Mouse (Mus musculus): ENCODE results near the gene Zer1. TPM values are rescaled to one million over a fixed set of nuclear protein-coding genes. Genes with fewer than 3 reads are reported as not detected.

Gene Zer1
- polyA plus RNA-seq, 1 experiment from 2014 or later, result 16.0 TPM

GRCm38 (mm10) chr2:30087310-30087709 lies 37.1 kb downstream of the Zer1 start:
- Histone ChIP-seq H3K4me1 (replicated peaks; ENCODE audit: control insufficient read depth, insufficient read depth, low read length) (0 out of 2 replicates have a peak, but pooled peaks cover 7% of the 10 kb centered on the region), H3K36me3 (replicated peaks; ENCODE audit: control insufficient read depth, insufficient read depth) (peaks cover 4% of the 10 kb centered on the region; the same call in 1 of the 2 replicates), H3K4me2 (replicated peaks) (no peak overlapping the region), H3K4me3 (replicated peaks; ENCODE audit: low read length) (no peak overlapping the region), H3K9me3 (ENCODE audit: control insufficient read depth, low read length) (no peaks in the 10 kb centered on the region), H3K27me3 (ENCODE audit: control insufficient read depth, insufficient read depth, low read length) (no peaks in the 10 kb centered on the region), H3K27ac (no peak overlapping the region), H3K9ac (no peak overlapping the region)
- DNase-seq (ENCODE audit: low spot score) (no peak), ATAC-seq (ENCODE audit: low FRiP score) (no peak)
- WGBS, result 94% methylated on average over 4 of the region's 4 CpGs

DNA sequence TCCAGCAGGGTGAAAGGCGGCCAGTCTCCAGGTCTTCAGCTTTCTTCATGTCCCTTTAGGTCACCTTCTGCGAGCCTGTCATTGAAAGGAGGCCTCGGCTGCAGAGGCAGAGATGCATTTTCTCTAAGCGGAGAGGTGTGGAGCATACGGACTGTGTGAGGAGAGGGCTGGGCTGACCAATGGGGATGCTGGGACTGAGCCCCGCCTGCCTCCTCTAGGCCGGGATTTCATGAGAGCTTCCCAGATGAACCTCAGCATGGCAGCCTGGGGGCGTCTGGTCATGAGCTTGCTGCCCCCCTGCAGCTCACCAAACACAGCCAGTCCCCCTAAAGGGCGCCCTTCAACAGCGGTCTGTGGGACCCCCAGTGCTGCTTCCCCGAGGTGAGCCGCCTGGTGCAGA lies 39.8 kb downstream of the Zer1 start:
- Histone ChIP-seq H3K36me3 (replicated peaks; ENCODE audit: control insufficient read depth, insufficient read depth) (no peaks in the 10 kb centered on the region), H3K9me3 (ENCODE audit: control insufficient read depth, low read length) (no peaks in the 10 kb centered on the region), H3K27me3 (ENCODE audit: control insufficient read depth, insufficient read depth, low read length) (no peaks in the 10 kb centered on the region), H3K4me1 (replicated peaks; ENCODE audit: control insufficient read depth, insufficient read depth, low read length) (0 out of 2 replicates have a peak, but pooled peaks cover 7% of the 10 kb centered on the region), H3K4me2 (replicated peaks) (peak overlapping the region; percentile 42), H3K4me3 (replicated peaks; ENCODE audit: low read length) (peak overlapping the region; percentile 11), H3K27ac (no peak overlapping the region), H3K9ac (no peak overlapping the region)
- ATAC-seq (ENCODE audit: low FRiP score), result no peak
- no peak for DNase-seq (ENCODE audit: low spot score)
- 10% methylated on average over 12 of the region's 12 CpGs for WGBS

DNA sequence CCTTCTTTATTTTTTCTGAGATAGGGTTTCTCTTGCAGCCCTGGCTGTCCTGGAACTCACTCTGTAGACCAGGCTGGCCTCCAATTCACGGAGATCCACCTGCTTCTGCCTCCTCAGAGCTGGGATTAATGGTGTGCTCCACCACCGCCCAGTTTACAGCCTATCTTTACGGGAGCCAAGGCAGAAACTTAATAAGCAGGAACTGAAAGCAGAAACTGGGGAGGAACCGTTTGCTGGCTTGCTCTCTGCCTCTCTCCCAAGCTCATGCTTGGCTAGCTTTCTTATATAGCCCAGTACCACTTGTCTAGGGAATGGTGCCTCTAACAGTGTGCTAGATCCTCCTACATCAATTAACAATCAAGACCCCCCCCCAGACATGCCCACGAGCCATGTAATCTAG lies 40.3 kb downstream of the Zer1 start:
- Histone ChIP-seq H3K4me1 (replicated peaks; ENCODE audit: control insufficient read depth, insufficient read depth, low read length) (0 out of 2 replicates have a peak, but pooled peaks cover 7% of the 10 kb centered on the region), H3K9ac (no peak overlapping the region), H3K27me3 (ENCODE audit: control insufficient read depth, insufficient read depth, low read length) (no peaks in the 10 kb centered on the region), H3K4me3 (replicated peaks; ENCODE audit: low read length) (no peak overlapping the region), H3K4me2 (replicated peaks) (peak overlapping the region; percentile 42; the same call in 1 of the 2 replicates), H3K27ac (no peak overlapping the region), H3K36me3 (replicated peaks; ENCODE audit: control insufficient read depth, insufficient read depth) (no peaks in the 10 kb centered on the region), H3K9me3 (ENCODE audit: control insufficient read depth, low read length) (no peaks in the 10 kb centered on the region)
- ATAC-seq (ENCODE audit: low FRiP score) (no peak), DNase-seq (ENCODE audit: low spot score) (no peak)
- WGBS, result 48% methylated on average over 5 of the region's 5 CpGs

- no peak overlapping the region for H3K27ac ChIP-seq
- no peak overlapping the region for H3K9ac ChIP-seq
- DNase-seq (ENCODE audit: low spot score) (no peak), ATAC-seq (ENCODE audit: low FRiP score) (no peak)
- H3K4me1 ChIP-seq (replicated peaks; ENCODE audit: control insufficient read depth, insufficient read depth, low read length), result peaks cover 10% of the 10 kb centered on the region; the same call in 1 of the 2 replicates
- no peaks in the 10 kb centered on the region for H3K27me3 ChIP-seq (ENCODE audit: control insufficient read depth, insufficient read depth, low read length)
- no peak overlapping the region for H3K4me3 ChIP-seq (replicated peaks; ENCODE audit: low read length)
- 92% methylated on average over 15 of the region's 15 CpGs for WGBS
- H3K9me3 ChIP-seq (ENCODE audit: control insufficient read depth, low read length), result no peaks in the 10 kb centered on the region
- H3K36me3 ChIP-seq (replicated peaks; ENCODE audit: control insufficient read depth, insufficient read depth), result no peaks in the 10 kb centered on the region
- no peak overlapping the region for H3K4me2 ChIP-seq (replicated peaks)
Observed at GRCm38 (mm10) chr2:30080181-30080800, 44.1 kb downstream of the Zer1 start.

GRCm38 (mm10) chr2:30078760-30079159 lies 45.6 kb downstream of the Zer1 start:
- H3K9ac ChIP-seq, result no peak overlapping the region

GRCm38 (mm10) chr2:30078349-30078712 lies 46.1 kb downstream of the Zer1 start:
- Histone ChIP-seq H3K27me3 (ENCODE audit: control insufficient read depth, insufficient read depth, low read length) (no peaks in the 10 kb centered on the region), H3K9ac (no peak overlapping the region), H3K4me3 (replicated peaks; ENCODE audit: low read length) (no peak overlapping the region), H3K9me3 (ENCODE audit: control insufficient read depth, low read length) (no peaks in the 10 kb centered on the region), H3K27ac (no peak overlapping the region), H3K36me3 (replicated peaks; ENCODE audit: control insufficient read depth, insufficient read depth) (0 out of 2 replicates have a peak, but pooled peaks cover 3% of the 10 kb centered on the region), H3K4me2 (replicated peaks) (0 out of 2 replicates have a peak overlapping the region, but pooled peaks have one; percentile 13), H3K4me1 (replicated peaks; ENCODE audit: control insufficient read depth, insufficient read depth, low read length) (peaks cover 3% of the 10 kb centered on the region; the same call in 1 of the 2 replicates)
- DNase-seq (ENCODE audit: low spot score), result no peak
- ATAC-seq (ENCODE audit: low FRiP score), result no peak
- WGBS, result 37% methylated on average over 10 of the region's 10 CpGs

More at GRCm38 (mm10) chr2:30078760-30079159, 45.6 kb downstream of the Zer1 start:
- ATAC-seq (ENCODE audit: low FRiP score) (no peak), DNase-seq (ENCODE audit: low spot score) (no peak)
- Histone ChIP-seq H3K27ac (no peak overlapping the region), H3K36me3 (replicated peaks; ENCODE audit: control insufficient read depth, insufficient read depth) (no peaks in the 10 kb centered on the region), H3K4me3 (replicated peaks; ENCODE audit: low read length) (no peak overlapping the region), H3K4me1 (replicated peaks; ENCODE audit: control insufficient read depth, insufficient read depth, low read length) (peaks cover 3% of the 10 kb centered on the region; the same call in 1 of the 2 replicates), H3K4me2 (replicated peaks) (0 out of 2 replicates have a peak overlapping the region, but pooled peaks have one; percentile 13), H3K9me3 (ENCODE audit: control insufficient read depth, low read length) (no peaks in the 10 kb centered on the region), H3K27me3 (ENCODE audit: control insufficient read depth, insufficient read depth, low read length) (no peaks in the 10 kb centered on the region)
- 82% methylated on average over 4 of the region's 4 CpGs for WGBS

GRCm38 (mm10) chr2:30077502-30078348 lies 46.7 kb downstream of the Zer1 start, which contains the start of gene Pkn3:
Gene Pkn3 (plus strand): TSS chr2:30077684.
- H3K27ac ChIP-seq, result no peak within 1 kb of the TSS

GRCm38 (mm10) chr2:30076959-30077358 lies 47.4 kb downstream of the Zer1 start:
- Histone ChIP-seq H3K9me3 (ENCODE audit: control insufficient read depth, low read length) (no peaks in the 10 kb centered on the region), H3K4me1 (replicated peaks; ENCODE audit: control insufficient read depth, insufficient read depth, low read length) (peaks cover 3% of the 10 kb centered on the region; the same call in 1 of the 2 replicates), H3K9ac (no peak overlapping the region), H3K27me3 (ENCODE audit: control insufficient read depth, insufficient read depth, low read length) (no peaks in the 10 kb centered on the region), H3K27ac (no peak overlapping the region), H3K4me2 (replicated peaks) (peak overlapping the region; percentile 90), H3K36me3 (replicated peaks; ENCODE audit: control insufficient read depth, insufficient read depth) (peaks cover 14% of the 10 kb centered on the region), H3K4me3 (replicated peaks; ENCODE audit: low read length) (0 out of 2 replicates have a peak overlapping the region, but pooled peaks have one; percentile 36)
- WGBS, result 65% methylated on average over 6 of the region's 6 CpGs
- ATAC-seq (ENCODE audit: low FRiP score) (peak; percentile 18; the same call in 1 of the 2 replicates), DNase-seq (ENCODE audit: low spot score) (no peak)

More at GRCm38 (mm10) chr2:30077502-30078348, 46.7 kb downstream of the Zer1 start, which contains the start of gene Pkn3:
- under 1% methylated on average over 53 of the region's 53 CpGs for WGBS
- H3K36me3 ChIP-seq (replicated peaks; ENCODE audit: control insufficient read depth, insufficient read depth), result peaks cover 7% of the 10 kb centered on the region
- peak; percentile 86 for DNase-seq (ENCODE audit: low spot score)
- peaks cover 3% of the 10 kb centered on the region; the same call in 1 of the 2 replicates for H3K4me1 ChIP-seq (replicated peaks; ENCODE audit: control insufficient read depth, insufficient read depth, low read length)
- peak within 1 kb of the TSS; percentile 36 for H3K4me3 ChIP-seq (replicated peaks; ENCODE audit: low read length)
- ATAC-seq (ENCODE audit: low FRiP score), result peak; percentile 80
- no peaks in the 10 kb centered on the region for H3K9me3 ChIP-seq (ENCODE audit: control insufficient read depth, low read length)
- no peaks in the 10 kb centered on the region for H3K27me3 ChIP-seq (ENCODE audit: control insufficient read depth, insufficient read depth, low read length)
- peak within 1 kb of the TSS; percentile 90 for H3K4me2 ChIP-seq (replicated peaks)
- H3K9ac ChIP-seq, result peak within 1 kb of the TSS; percentile 38

DNA sequence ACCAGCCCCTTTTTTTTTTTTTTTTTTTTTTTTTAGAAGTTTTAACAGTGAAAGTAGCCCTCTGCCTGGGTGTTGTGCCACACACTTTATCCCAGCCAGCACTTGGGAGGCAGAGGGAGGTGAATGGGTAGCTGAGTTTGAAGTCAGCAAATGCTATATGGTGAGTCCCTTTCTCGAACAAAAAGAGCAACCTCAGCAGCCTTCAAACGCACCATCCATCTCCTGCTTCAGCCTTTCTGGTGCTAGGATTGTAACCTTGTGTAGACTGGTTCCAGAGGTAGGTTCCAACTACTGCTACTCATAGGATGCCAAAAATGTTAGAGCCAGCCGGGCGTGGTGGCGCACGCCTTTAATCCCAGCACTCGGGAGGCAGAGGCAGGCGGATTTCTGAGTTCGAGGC lies 47.9 kb downstream of the Zer1 start:
- H3K4me1 ChIP-seq (replicated peaks; ENCODE audit: control insufficient read depth, insufficient read depth, low read length), result peaks cover 3% of the 10 kb centered on the region; the same call in 1 of the 2 replicates
- no peak overlapping the region for H3K27ac ChIP-seq
- 94% methylated on average over 7 of the region's 9 CpGs for WGBS
- H3K4me2 ChIP-seq (replicated peaks), result no peak overlapping the region
- ATAC-seq (ENCODE audit: low FRiP score), result no peak
- no peaks in the 10 kb centered on the region for H3K27me3 ChIP-seq (ENCODE audit: control insufficient read depth, insufficient read depth, low read length)
- H3K4me3 ChIP-seq (replicated peaks; ENCODE audit: low read length), result no peak overlapping the region
- no peak for DNase-seq (ENCODE audit: low spot score)
- H3K9ac ChIP-seq, result no peak overlapping the region
- H3K9me3 ChIP-seq (ENCODE audit: control insufficient read depth, low read length), result no peaks in the 10 kb centered on the region
- peaks cover 18% of the 10 kb centered on the region for H3K36me3 ChIP-seq (replicated peaks; ENCODE audit: control insufficient read depth, insufficient read depth)
